Mouse (Mus musculus) telencephalon, adult 2 months (tissue): Measurements from ENCODE around the gene Spata45.

ENCODE experiments used
- DNase-seq: peaks from one replicate; pipeline ENCODE4 v3.0.0-alpha.2; 2011; ENCODE audit warnings: low read depth, low spot score

The Spata45 gene

DNA sequence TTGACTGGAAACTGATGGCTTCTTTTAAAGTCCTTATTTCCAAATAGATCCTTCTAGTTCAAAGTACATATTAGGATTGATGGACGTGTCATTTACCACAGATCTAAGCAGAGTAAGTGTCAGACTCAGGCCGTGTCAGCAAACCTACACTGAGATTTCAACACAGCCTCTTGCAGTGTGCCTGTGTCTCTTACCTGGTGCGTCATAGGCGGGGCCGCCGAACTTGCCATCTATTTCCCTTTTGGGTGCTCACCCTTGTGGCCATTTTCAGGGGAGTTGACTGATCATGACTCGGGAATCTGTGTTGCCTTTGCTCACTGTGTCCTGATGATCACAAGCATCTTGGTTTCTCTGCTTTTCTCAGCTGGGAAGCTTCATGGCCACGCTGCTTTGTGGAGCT, 46.8 kb downstream of the Spata45 start:
- DNase-seq = no peak

DNA sequence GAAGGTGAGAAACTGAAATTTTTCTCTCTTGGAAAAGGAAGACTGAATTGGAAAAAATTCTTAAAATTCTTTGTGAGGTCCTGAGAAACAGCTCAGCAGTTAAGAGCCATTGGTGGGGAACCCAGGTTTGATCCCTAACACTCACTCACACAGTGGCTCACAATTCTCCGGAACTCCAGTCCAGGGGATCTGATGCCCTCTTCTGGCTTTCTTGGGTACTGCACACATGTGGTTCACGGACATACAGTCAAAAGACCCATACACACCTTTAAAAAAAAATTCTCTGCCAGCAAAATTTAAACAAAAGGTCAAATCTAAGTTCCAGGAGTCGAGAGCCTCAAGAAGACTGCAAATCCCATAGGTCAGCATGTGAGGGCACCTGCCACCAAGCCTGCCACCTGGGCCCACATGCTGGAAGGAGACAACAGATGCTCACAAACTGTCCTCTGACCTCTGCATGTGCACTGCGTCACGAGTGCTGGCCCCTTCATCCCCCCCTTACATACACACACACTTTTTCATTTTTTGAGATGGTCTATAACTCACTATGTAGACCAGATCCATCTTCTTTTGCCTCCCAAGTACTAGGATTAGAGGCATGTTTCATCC, 48.6 kb downstream of the Spata45 start:
- no peak for DNase-seq

GRCm38 (mm10) chr1:191085597-191085996, 49.2 kb downstream of the Spata45 start:
- no peak for DNase-seq

DNA sequence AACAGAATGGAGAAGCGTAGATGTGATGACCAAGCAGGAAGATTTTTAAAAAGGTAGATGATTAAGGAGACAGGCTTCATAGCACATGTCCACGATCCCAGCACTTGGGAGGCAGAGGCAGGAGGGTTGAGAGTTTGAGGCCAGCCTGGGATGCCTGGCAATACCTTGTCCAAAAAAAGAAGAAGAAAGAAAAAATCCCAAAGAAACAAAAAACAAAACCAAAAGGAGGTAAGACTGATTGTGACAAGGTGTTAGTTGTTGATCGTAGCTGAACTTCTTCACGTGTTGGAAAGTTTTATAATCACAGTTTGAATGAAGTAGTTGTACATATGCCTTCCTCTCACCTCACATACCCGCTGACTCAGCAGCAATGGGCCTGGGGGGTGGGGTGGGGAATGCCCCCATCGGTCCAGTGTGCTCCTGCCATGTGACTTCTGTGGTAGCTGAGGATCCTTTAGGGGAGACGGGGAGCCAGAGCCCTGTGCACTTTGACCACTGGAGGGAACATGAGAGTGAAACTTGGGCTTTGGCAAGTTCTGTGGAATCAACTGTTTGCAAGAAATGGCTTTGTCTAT, 50.0 kb downstream of the Spata45 start:
- no peak for DNase-seq

DNA sequence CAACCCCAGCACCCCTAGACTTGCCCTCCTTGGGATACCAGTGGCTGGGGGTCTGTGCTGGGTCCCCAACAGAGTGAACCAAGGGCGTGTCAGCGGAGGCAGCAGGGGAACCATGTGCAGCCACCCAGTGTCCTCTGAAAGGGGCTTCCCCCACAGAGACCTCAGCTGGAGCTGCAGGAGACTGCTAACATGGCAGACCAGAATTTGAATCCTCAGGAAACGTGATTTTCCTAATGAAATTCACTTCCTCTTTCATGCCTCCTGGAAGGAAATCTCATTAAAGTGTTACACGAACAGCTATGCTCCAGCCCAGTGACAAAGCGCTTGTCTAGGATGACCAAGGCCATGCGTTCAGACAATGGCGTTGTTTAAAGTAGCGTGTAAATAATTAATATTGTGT, 50.5 kb downstream of the Spata45 start:
- no peak for DNase-seq

- DNase-seq = no peak
These were observed 51.5 kb downstream of the Spata45 start for GRCm38 (mm10) chr1:191087955-191088354.

DNA sequence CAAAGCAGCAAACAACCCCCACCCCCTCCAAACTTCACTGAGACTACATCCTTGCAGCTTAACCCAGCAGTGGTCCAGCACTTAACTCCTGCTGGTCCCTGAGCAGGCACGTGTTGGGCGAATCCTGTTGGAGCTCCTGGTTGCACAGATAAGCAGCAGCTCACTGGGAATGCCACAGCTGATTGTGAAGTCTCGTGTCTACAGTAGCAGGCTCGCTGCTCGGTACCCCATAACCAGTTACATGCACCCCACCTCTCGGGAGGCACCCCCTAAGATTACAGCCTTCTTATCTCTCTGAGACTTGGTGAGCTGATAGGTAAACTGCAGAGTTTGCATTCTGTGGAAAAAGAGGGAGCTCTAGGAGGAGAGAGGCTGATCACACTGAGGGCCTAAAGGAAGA, 52.9 kb downstream of the Spata45 start:
- no peak for DNase-seq

- no peak for DNase-seq
These were observed 55.6 kb downstream of the Spata45 start for GRCm38 (mm10) chr1:191092050-191092449.
